Mouse (Mus musculus) neural tube, embryonic 11.5 days (tissue): ENCODE measurements around the gene Ndufs3. TPM values are rescaled to one million over a fixed set of nuclear protein-coding genes. Genes with fewer than 3 reads are reported as not detected.

Source experiments
- ATAC-seq: fragments of 200-750 bp; cut with Nextera tagmentation; 2 replicates; pipeline ENCODE4 v1.8.0; 2017; ENCODE audit warnings: moderate number of reproducible peaks, mild to moderate bottlenecking, moderate TSS enrichment, moderate library complexity; ENCODE audit not compliant: insufficient read depth, low FRiP score, low TSS enrichment
- DNase-seq: peaks from one replicate; pipeline ENCODE4 v3.0.0-alpha.2; 2015; ENCODE audit warnings: low spot score
- H3K27ac ChIP-seq: fragments of 300-500 bp; sonication (generic); 2 replicates; pipeline ENCODE4 v1.5.1; 2014; ENCODE audit warnings: low read depth, mild to moderate bottlenecking, low read length
- H3K27me3 ChIP-seq: fragments of 300-500 bp; sonication (generic); 2 replicates; pipeline ENCODE4 v1.6.1; 2014; ENCODE audit warnings: mild to moderate bottlenecking, low read length, mixed read lengths; ENCODE audit not compliant: control insufficient read depth, insufficient read depth
- H3K36me3 ChIP-seq: fragments of 300-500 bp; sonication (generic); 2 replicates; pipeline ENCODE4 v1.6.1; 2014; ENCODE audit warnings: mild to moderate bottlenecking, low read length, moderate library complexity, mixed read lengths; ENCODE audit not compliant: control insufficient read depth, insufficient read depth
- H3K4me1 ChIP-seq: fragments of 300-500 bp; sonication (generic); 2 replicates; pipeline ENCODE4 v1.6.1; 2014; ENCODE audit warnings: low read length, mixed read lengths; ENCODE audit not compliant: control insufficient read depth, insufficient read depth
- H3K4me2 ChIP-seq: fragments of 300-500 bp; sonication (generic); 2 replicates; pipeline ENCODE4 v1.6.1; 2014; ENCODE audit warnings: low read depth, mild to moderate bottlenecking, moderate library complexity
- H3K4me3 ChIP-seq: fragments of 300-500 bp; sonication (generic); 2 replicates; pipeline ENCODE4 v1.5.1; 2014; ENCODE audit warnings: low read depth, low read length
- H3K9ac ChIP-seq: fragments of 300-500 bp; sonication (generic); 2 replicates; pipeline ENCODE4 v1.6.1; 2014; ENCODE audit warnings: mild to moderate bottlenecking, low read length
- H3K9me3 ChIP-seq: fragments of 300-500 bp; sonication (generic); 2 replicates; pipeline ENCODE4 v1.6.1; 2016; ENCODE audit warnings: low read length; ENCODE audit not compliant: control insufficient read depth
- WGBS: fragments of 180-500 bp; shearing (Covaris S2); extraction: QIAGEN DNeasy Blood & Tissue Kit; methylation state at CpG from one replicate; pipeline ENCODE4 v1.1.7; 2014; 5-methylcytosine and 5-hydroxymethylcytosine counted together
- polyA plus RNA-seq: library from polyadenylated mRNA; unstranded; fragments of >200 nt; fragmentation: Nextera tagmentation; extraction: Ambion mirVana; gene quantifications from 2 replicates; pipeline ENCODE4 v1.2.1, GENCODE M21; 2014

The Ndufs3 gene
- polyA plus RNA-seq, 1 experiment from 2014 or later = 191 TPM

GRCm38 (mm10) chr2:90877584-90878259 is 26.9 kb downstream of the Ndufs3 start:
- peaks cover 4% of the 10 kb centered on the region; the same call in 1 of the 2 replicates for H3K27me3 ChIP-seq
- ATAC-seq = no peak
- H3K4me2 ChIP-seq = no peak overlapping the region
- no peak overlapping the region for H3K4me3 ChIP-seq
- no peaks in the 10 kb centered on the region for H3K36me3 ChIP-seq
- no peak overlapping the region for H3K9ac ChIP-seq
- DNase-seq = no peak
- no peaks in the 10 kb centered on the region for H3K9me3 ChIP-seq
- no peak overlapping the region for H3K27ac ChIP-seq
- 63% methylated on average over 5 of the region's 5 CpGs for WGBS
- H3K4me1 ChIP-seq = no peaks in the 10 kb centered on the region

GRCm38 (mm10) chr2:90875239-90875638 is 29.4 kb downstream of the Ndufs3 start:
- Histone ChIP-seq H3K36me3 (no peaks in the 10 kb centered on the region), H3K27ac (no peak overlapping the region), H3K4me2 (no peak overlapping the region), H3K4me3 (no peak overlapping the region), H3K4me1 (no peaks in the 10 kb centered on the region), H3K9me3 (no peaks in the 10 kb centered on the region), H3K27me3 (peaks cover 3% of the 10 kb centered on the region; the same call in 1 of the 2 replicates), H3K9ac (no peak overlapping the region)
- 84% methylated on average over 2 of the region's 2 CpGs for WGBS
- ATAC-seq (no peak), DNase-seq (no peak)

GRCm38 (mm10) chr2:90874025-90874424 is 30.6 kb downstream of the Ndufs3 start:
- no peak for ATAC-seq
- no peaks in the 10 kb centered on the region for H3K27me3 ChIP-seq
- H3K9ac ChIP-seq = no peak overlapping the region
- H3K4me1 ChIP-seq = no peaks in the 10 kb centered on the region
- no peak overlapping the region for H3K4me2 ChIP-seq
- no peak overlapping the region for H3K27ac ChIP-seq
- no peak overlapping the region for H3K4me3 ChIP-seq
- H3K36me3 ChIP-seq = no peaks in the 10 kb centered on the region
- no peak for DNase-seq
- 86% methylated on average over 1 of the region's 1 CpGs for WGBS
- no peaks in the 10 kb centered on the region for H3K9me3 ChIP-seq

- no peak overlapping the region for H3K9ac ChIP-seq
- ATAC-seq (no peak), DNase-seq (no peak)
- H3K4me1 ChIP-seq = no peaks in the 10 kb centered on the region
- WGBS = 65% methylated on average over 8 of the region's 8 CpGs
- no peak overlapping the region for H3K4me2 ChIP-seq
- no peaks in the 10 kb centered on the region for H3K36me3 ChIP-seq
- no peak overlapping the region for H3K4me3 ChIP-seq
- H3K27me3 ChIP-seq = no peaks in the 10 kb centered on the region
- no peak overlapping the region for H3K27ac ChIP-seq
- no peaks in the 10 kb centered on the region for H3K9me3 ChIP-seq
Measured at GRCm38 (mm10) chr2:90871180-90871961, 33.3 kb downstream of the Ndufs3 start.

- no peaks in the 10 kb centered on the region for H3K27me3 ChIP-seq
- H3K4me2 ChIP-seq = no peak overlapping the region
- H3K36me3 ChIP-seq = no peaks in the 10 kb centered on the region
- no peak for ATAC-seq
- H3K4me1 ChIP-seq = no peaks in the 10 kb centered on the region
- no peaks in the 10 kb centered on the region for H3K9me3 ChIP-seq
- H3K27ac ChIP-seq = no peak overlapping the region
- DNase-seq = no peak
- H3K4me3 ChIP-seq = no peak overlapping the region
- 54% methylated on average over 4 of the region's 4 CpGs for WGBS
- no peak overlapping the region for H3K9ac ChIP-seq
Measured at GRCm38 (mm10) chr2:90870136-90870601, 34.5 kb downstream of the Ndufs3 start.

- DNase-seq = peak; percentile 82
- no peaks in the 10 kb centered on the region for H3K9me3 ChIP-seq
Measured at GRCm38 (mm10) chr2:90866524-90866923, 38.1 kb downstream of the Ndufs3 start.

GRCm38 (mm10) chr2:90864184-90864583 is 40.4 kb downstream of the Ndufs3 start:
- H3K4me2 ChIP-seq = no peak overlapping the region
- peaks cover 5% of the 10 kb centered on the region for H3K36me3 ChIP-seq
- H3K9me3 ChIP-seq = no peaks in the 10 kb centered on the region
- no peaks in the 10 kb centered on the region for H3K4me1 ChIP-seq
- ATAC-seq = peak; percentile 54; the same call in 1 of the 2 replicates
- no peak overlapping the region for H3K4me3 ChIP-seq
- no peak overlapping the region for H3K27ac ChIP-seq
- H3K27me3 ChIP-seq = no peaks in the 10 kb centered on the region
- no peak overlapping the region for H3K9ac ChIP-seq
- no peak for DNase-seq

More at GRCm38 (mm10) chr2:90866524-90866923, 38.1 kb downstream of the Ndufs3 start:
- H3K36me3 ChIP-seq = no peaks in the 10 kb centered on the region
- WGBS = 51% methylated on average over 3 of the region's 3 CpGs
- H3K9ac ChIP-seq = no peak overlapping the region
- no peak overlapping the region for H3K4me3 ChIP-seq
- no peak overlapping the region for H3K27ac ChIP-seq
- peak; percentile 87 for ATAC-seq
- no peak overlapping the region for H3K4me2 ChIP-seq
- no peaks in the 10 kb centered on the region for H3K27me3 ChIP-seq
- H3K4me1 ChIP-seq = no peaks in the 10 kb centered on the region

GRCm38 (mm10) chr2:90861486-90861885 is 43.1 kb downstream of the Ndufs3 start:
- Histone ChIP-seq H3K9ac (no peak overlapping the region), H3K27ac (no peak overlapping the region), H3K4me3 (no peak overlapping the region), H3K9me3 (no peaks in the 10 kb centered on the region), H3K27me3 (no peaks in the 10 kb centered on the region), H3K4me2 (no peak overlapping the region), H3K36me3 (peaks cover 5% of the 10 kb centered on the region), H3K4me1 (no peaks in the 10 kb centered on the region)
- ATAC-seq (no peak), DNase-seq (no peak)
- 92% methylated on average over 2 of the region's 2 CpGs for WGBS

GRCm38 (mm10) chr2:90850401-90850800 is 54.2 kb downstream of the Ndufs3 start:
- no peak for DNase-seq
- no peak for ATAC-seq
- Histone ChIP-seq H3K36me3 (peaks cover 5% of the 10 kb centered on the region), H3K4me3 (no peak overlapping the region), H3K27ac (no peak overlapping the region), H3K4me1 (no peaks in the 10 kb centered on the region), H3K4me2 (no peak overlapping the region), H3K9ac (no peak overlapping the region), H3K27me3 (no peaks in the 10 kb centered on the region), H3K9me3 (no peaks in the 10 kb centered on the region)
- WGBS = 100% methylated on average over 1 of the region's 1 CpGs
